Comparison of ENCODE assay signal across 21 mouse cellular contexts in the genomic region with DNA sequence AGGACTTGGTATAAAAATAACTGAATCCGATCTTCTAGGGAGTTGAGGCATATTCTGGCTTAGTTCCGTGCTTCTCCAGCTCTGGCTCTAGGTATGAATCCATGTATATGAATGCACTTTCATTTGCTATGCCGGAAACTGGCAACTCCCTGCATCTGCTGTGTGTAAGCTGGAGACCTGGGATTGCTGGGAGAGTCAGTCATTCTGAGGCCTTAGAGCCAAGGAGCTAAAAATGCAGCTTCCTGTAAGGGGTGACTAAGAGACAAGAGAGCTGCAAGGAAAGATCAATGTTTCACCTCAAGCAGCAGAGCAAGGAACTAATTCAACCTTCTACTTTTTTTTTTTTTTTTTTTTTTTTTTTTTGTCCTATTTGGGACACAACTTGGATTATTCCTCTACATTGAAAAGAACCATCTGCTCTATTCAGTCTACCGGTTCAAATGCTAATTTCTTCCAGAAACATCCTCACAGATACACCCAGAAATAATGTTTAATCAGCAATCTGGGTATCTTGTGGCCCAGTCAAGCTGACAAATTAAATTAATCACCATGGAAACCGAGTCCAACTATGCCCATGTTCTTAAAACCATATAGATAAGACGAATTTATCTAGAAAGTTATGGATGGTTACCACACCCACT.
DNase-seq lines count a peak whose midpoint lies in the region; ATAC-seq and TF ChIP-seq lines count a peak whose summit lies in the region.
"Had no signal": no experiment of that assay in that cellular context is flagged by ENCODE, and none has a peak within 500 bp of the region (broad histone marks: within the 10 kb centered on the region; RNA-seq: fewer than 3 reads in every experiment).

No protein-coding gene starts in this region.

- H3K27me3 ChIP-seq in midbrain, embryonic 14.5 days (ENCODE audit: control insufficient read depth, insufficient read depth, low read length), result no peaks in the 10 kb centered on the region
- no peaks in the 10 kb centered on the region for H3K27me3 ChIP-seq in midbrain, embryonic 15.5 days (replicated peaks)
- H3K27me3 ChIP-seq in forebrain, embryonic 12.5 days, result no peaks in the 10 kb centered on the region
- H3K27me3 ChIP-seq: intestine, embryonic 15.5 days; limb, embryonic 13.5 days; liver, embryonic 12.5 days; neural tube, embryonic 13.5 days had no signal

- H3K4me1 ChIP-seq in midbrain, embryonic 14.5 days (ENCODE audit: control insufficient read depth, insufficient read depth, low read length), result 0 out of 2 replicates have a peak, but pooled peaks cover 3% of the 10 kb centered on the region
- no peaks in the 10 kb centered on the region for H3K4me1 ChIP-seq in midbrain, embryonic 15.5 days
- H3K4me1 ChIP-seq in forebrain, embryonic 12.5 days, result peaks cover 11% of the 10 kb centered on the region
- H3K4me1 ChIP-seq in lung, adult 2 months (ENCODE audit: control insufficient read depth, insufficient read depth, low read length), result no peaks in the 10 kb centered on the region
- H3K4me1 ChIP-seq: intestine, embryonic 15.5 days; limb, embryonic 13.5 days; liver, embryonic 12.5 days; neural tube, embryonic 13.5 days had no signal

- H3K4me2 ChIP-seq in midbrain, embryonic 14.5 days (ENCODE audit: low read length), result no peak overlapping the region
- no peak overlapping the region for H3K4me2 ChIP-seq in midbrain, embryonic 15.5 days
- H3K4me2 ChIP-seq in forebrain, embryonic 12.5 days, result no peak overlapping the region
- H3K4me2 ChIP-seq: intestine, embryonic 15.5 days; limb, embryonic 13.5 days; liver, embryonic 12.5 days; neural tube, embryonic 13.5 days had no signal

- 54% methylated on average over 6 of the region's 6 CpGs for WGBS in midbrain, embryonic 14.5 days
- WGBS in midbrain, embryonic 15.5 days, result 48% methylated on average over 6 of the region's 6 CpGs
- WGBS in forebrain, embryonic 12.5 days, result 51% methylated on average over 6 of the region's 6 CpGs
- 76% methylated on average over 6 of the region's 6 CpGs for WGBS in lung, adult 2 months

- no peak for DNase-seq in frontal cortex, postnatal 25 days (ENCODE audit: low spot score in 2 of 2)
- DNase-seq in midbrain, embryonic 14.5 days, result peak; percentile 19
- DNase-seq in kidney, postnatal 4 days, result no peak
- no peak for DNase-seq in lung, adult 2 months
- DNase-seq: adrenal gland, postnatal 25 days; cerebellum, adult 11-12 months; kidney, adult 8-10 months; kidney, postnatal 10 days; lung, adult 18-20 months; lung, postnatal 14 days; right cerebral cortex, adult 18-20 months; right cerebral cortex, postnatal 4 days; thymus, postnatal 36 days had no signal

- peak; percentile 50; the same call in 1 of the 2 replicates for ATAC-seq in frontal cortex, adult (ENCODE audit: low TSS enrichment)
- no peak for ATAC-seq in midbrain, embryonic 14.5 days (ENCODE audit: low FRiP score, low TSS enrichment)
- no peak for ATAC-seq in midbrain, embryonic 15.5 days (replicated peaks)
- peak; percentile 83; the same call in 1 of the 2 replicates for ATAC-seq in forebrain, embryonic 12.5 days (ENCODE audit: low FRiP score)
- ATAC-seq: intestine, embryonic 15.5 days; liver, embryonic 12.5 days had no signal

- H3K36me3 ChIP-seq in midbrain, embryonic 14.5 days (ENCODE audit: control insufficient read depth, insufficient read depth, low read length), result no peaks in the 10 kb centered on the region
- H3K36me3 ChIP-seq in midbrain, embryonic 15.5 days (replicated peaks), result no peaks in the 10 kb centered on the region
- H3K36me3 ChIP-seq in forebrain, embryonic 12.5 days (replicated peaks), result no peaks in the 10 kb centered on the region
- H3K36me3 ChIP-seq: embryonic facial prominence, embryonic 10.5 days; intestine, embryonic 15.5 days; limb, embryonic 13.5 days; liver, embryonic 12.5 days; neural tube, embryonic 13.5 days had no signal

- H3K9me3 ChIP-seq in midbrain, embryonic 14.5 days (ENCODE audit: control insufficient read depth, low read length), result no peaks in the 10 kb centered on the region
- no peaks in the 10 kb centered on the region for H3K9me3 ChIP-seq in midbrain, embryonic 15.5 days
- no peaks in the 10 kb centered on the region for H3K9me3 ChIP-seq in forebrain, embryonic 12.5 days
- H3K9me3 ChIP-seq: embryonic facial prominence, embryonic 10.5 days; intestine, embryonic 15.5 days; limb, embryonic 13.5 days; liver, embryonic 12.5 days; neural tube, embryonic 13.5 days had no signal

- no peak for TF ChIP-seq POLR2A in lung, adult 2 months (IDR thresholded peaks at IDR 0.05; ENCODE audit: borderline replicate concordance, extremely low read depth, low read depth, low read length)

- TF ChIP-seq CTCF in lung, adult 2 months (IDR thresholded peaks at IDR 0.05; ENCODE audit: insufficient read depth, low read length), result no peak

- no peak overlapping the region for H3K27ac ChIP-seq in midbrain, embryonic 14.5 days (replicated peaks; ENCODE audit: low read depth, low read length)
- H3K27ac ChIP-seq in midbrain, embryonic 15.5 days, result no peak overlapping the region
- peak overlapping the region; percentile 74 for H3K27ac ChIP-seq in forebrain, embryonic 12.5 days
- H3K27ac ChIP-seq: embryonic facial prominence, embryonic 10.5 days; intestine, embryonic 15.5 days; limb, embryonic 13.5 days; liver, embryonic 12.5 days; neural tube, embryonic 13.5 days had no signal

- no peak overlapping the region for H3K9ac ChIP-seq in midbrain, embryonic 14.5 days (replicated peaks; ENCODE audit: low read length)
- no peak overlapping the region for H3K9ac ChIP-seq in midbrain, embryonic 15.5 days
- H3K9ac ChIP-seq in forebrain, embryonic 12.5 days, result no peak overlapping the region
- H3K9ac ChIP-seq: intestine, embryonic 15.5 days; limb, embryonic 13.5 days; liver, embryonic 12.5 days; neural tube, embryonic 13.5 days had no signal

- H3K4me3 ChIP-seq in midbrain, embryonic 14.5 days (replicated peaks; ENCODE audit: low read depth, low read length), result no peak overlapping the region
- no peak overlapping the region for H3K4me3 ChIP-seq in midbrain, embryonic 15.5 days
- H3K4me3 ChIP-seq in forebrain, embryonic 12.5 days (replicated peaks), result no peak overlapping the region
- no peak overlapping the region for H3K4me3 ChIP-seq in lung, adult 2 months (replicated peaks; ENCODE audit: extremely low read depth, low read depth, low read length)
- H3K4me3 ChIP-seq: embryonic facial prominence, embryonic 10.5 days; intestine, embryonic 15.5 days; limb, embryonic 13.5 days; liver, embryonic 12.5 days; neural tube, embryonic 13.5 days had no signal

Comparison
In these comparisons a context has a peak if more than half of its experiments do, and no peak if none do; other contexts are left out.
1. ATAC-seq: peak in frontal cortex, adult (single experiment) and forebrain, embryonic 12.5 days (single experiment); none in midbrain, embryonic 14.5 days (single experiment) and midbrain, embryonic 15.5 days (single experiment).